Mouse (Mus musculus): ENCODE measurements around the gene Lrrc63.

- TF ChIP-seq CTCF (IDR thresholded peaks at IDR 0.05; ENCODE audit: borderline replicate concordance, insufficient read depth, low read length) = no peak
- no peak for TF ChIP-seq POLR2A (IDR thresholded peaks at IDR 0.05; ENCODE audit: low read depth, low read length)
Observed at GRCm38 (mm10) chr14:75056861-75057431, 73.7 kb downstream of the Lrrc63 start.

Data from embryonic fibroblast, embryonic 13.5 days (primary cell).